Mouse (Mus musculus): ENCODE results near the gene Ttc17. TPM values are rescaled to one million over a fixed set of nuclear protein-coding genes. Genes with fewer than 3 reads are reported as not detected.

Ttc17 gene
- total and polyA plus RNA-seq, 3 experiments, result 18.0 to 57.4 (median 31.5) TPM

Small RNA genes lying within 50 kb of the gene (microRNA-seq; reads per million reads assigned to microRNA genes)
- gene Mir670, result 2.0 to 4.5 reads per million in 2 experiments

Other genes starting within 250 kb of the Ttc17 start
- 100 to 1,000 TPM; 224 to 227 TPM for gene Hsd17b12, start 248.7 kb downstream of the Ttc17 start, total RNA-seq (2021)
- 89.5 and 97.8 TPM in 2 replicates for gene Hsd17b12, start 248.7 kb downstream of the Ttc17 start, polyA plus RNA-seq (2012; rRNA removed)
- gene Api5, start 31.4 kb upstream of the Ttc17 start, total RNA-seq (2021), result 10 to 100 TPM; 72.5 to 73.1 TPM
- gene Api5, start 31.4 kb upstream of the Ttc17 start, polyA plus RNA-seq (2012; rRNA removed), result 11.5 and 12.4 TPM in 2 replicates

All from adrenal gland, adult 2 months (tissue).